Mouse (Mus musculus): ENCODE measurements around the gene Mms19. TPM values are rescaled to one million over a fixed set of nuclear protein-coding genes. Genes with fewer than 3 reads are reported as not detected.

Gene Mms19
- polyA plus RNA-seq, 1 experiment from 2014 or later, result 39.9 TPM

DNA sequence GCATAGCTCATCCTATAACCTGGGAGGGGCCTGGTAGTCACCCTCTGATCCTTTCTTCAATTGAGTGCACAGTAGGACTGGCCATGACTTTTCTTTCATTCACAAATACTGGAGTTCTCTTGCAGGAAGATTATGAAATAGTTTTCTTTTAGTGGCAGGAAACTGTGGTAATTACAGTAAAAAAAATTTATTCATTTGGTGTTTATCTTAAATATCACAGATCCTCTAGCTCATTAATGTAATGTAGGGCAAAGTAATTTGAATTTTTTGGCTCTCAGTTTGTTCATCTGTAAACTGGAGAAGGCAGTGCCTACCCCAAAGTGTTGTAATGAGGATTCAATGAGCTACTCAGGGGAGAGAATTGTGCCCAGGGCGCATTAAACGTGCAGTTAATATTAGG lies 12.0 kb upstream of the Mms19 start:
- H3K4me3 ChIP-seq (ENCODE audit: low read depth, low read length), result no peak overlapping the region
- no peak overlapping the region for H3K4me2 ChIP-seq (ENCODE audit: low read depth, low read length, severe bottlenecking)
- ATAC-seq (replicated peaks; ENCODE audit: low FRiP score) (no peak), DNase-seq (ENCODE audit: low spot score) (no peak)
- 84% methylated on average over 2 of the region's 2 CpGs for WGBS
- H3K9me3 ChIP-seq (ENCODE audit: control insufficient read depth, low read length), result no peaks in the 10 kb centered on the region
- no peak overlapping the region for H3K9ac ChIP-seq (ENCODE audit: low read length)
- no peaks in the 10 kb centered on the region for H3K36me3 ChIP-seq (ENCODE audit: control insufficient read depth, insufficient read depth, low read length)
- H3K4me1 ChIP-seq (replicated peaks; ENCODE audit: control insufficient read depth, insufficient read depth, low read length), result no peaks in the 10 kb centered on the region
- H3K27me3 ChIP-seq (ENCODE audit: control insufficient read depth, insufficient read depth, low read length), result no peaks in the 10 kb centered on the region
- H3K27ac ChIP-seq (ENCODE audit: low read depth, low read length), result no peak overlapping the region

DNA sequence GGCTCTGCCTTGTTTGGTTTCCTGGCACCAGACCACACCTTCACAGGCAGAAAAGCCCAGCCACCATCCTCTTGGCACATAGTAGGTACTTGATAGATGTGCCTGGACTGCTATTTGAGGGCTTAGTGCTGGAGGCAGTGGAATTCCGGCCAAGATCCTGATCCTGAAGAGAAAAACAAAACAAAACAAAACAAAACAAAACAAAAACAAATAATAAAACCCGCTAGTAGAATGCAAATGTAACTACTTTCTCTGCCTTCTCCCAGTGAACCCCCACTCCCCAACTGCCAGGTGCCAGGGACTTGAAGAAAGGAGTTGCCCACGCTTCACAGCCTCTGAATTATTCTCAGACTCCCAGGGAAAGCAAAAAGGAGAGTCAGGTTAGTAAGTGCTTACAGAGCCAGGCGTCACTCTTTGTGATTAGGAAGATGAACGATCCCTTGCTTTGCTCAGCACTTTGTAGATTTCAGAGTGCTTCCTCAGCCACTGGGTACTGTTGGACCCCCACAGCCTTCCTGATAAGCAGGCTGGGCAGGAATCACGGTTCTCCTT lies 11.0 kb upstream of the Mms19 start:
- 34% methylated on average over 6 of the region's 6 CpGs for WGBS
- DNase-seq (ENCODE audit: low spot score), result no peak
- H3K4me1 ChIP-seq (replicated peaks; ENCODE audit: control insufficient read depth, insufficient read depth, low read length), result no peaks in the 10 kb centered on the region
- no peak overlapping the region for H3K9ac ChIP-seq (ENCODE audit: low read length)
- no peak for ATAC-seq (replicated peaks; ENCODE audit: low FRiP score)
- no peak overlapping the region for H3K27ac ChIP-seq (ENCODE audit: low read depth, low read length)
- no peaks in the 10 kb centered on the region for H3K36me3 ChIP-seq (ENCODE audit: control insufficient read depth, insufficient read depth, low read length)
- no peaks in the 10 kb centered on the region for H3K27me3 ChIP-seq (ENCODE audit: control insufficient read depth, insufficient read depth, low read length)
- H3K4me3 ChIP-seq (ENCODE audit: low read depth, low read length), result no peak overlapping the region
- no peak overlapping the region for H3K4me2 ChIP-seq (ENCODE audit: low read depth, low read length, severe bottlenecking)
- H3K9me3 ChIP-seq (ENCODE audit: control insufficient read depth, low read length), result no peaks in the 10 kb centered on the region

DNA sequence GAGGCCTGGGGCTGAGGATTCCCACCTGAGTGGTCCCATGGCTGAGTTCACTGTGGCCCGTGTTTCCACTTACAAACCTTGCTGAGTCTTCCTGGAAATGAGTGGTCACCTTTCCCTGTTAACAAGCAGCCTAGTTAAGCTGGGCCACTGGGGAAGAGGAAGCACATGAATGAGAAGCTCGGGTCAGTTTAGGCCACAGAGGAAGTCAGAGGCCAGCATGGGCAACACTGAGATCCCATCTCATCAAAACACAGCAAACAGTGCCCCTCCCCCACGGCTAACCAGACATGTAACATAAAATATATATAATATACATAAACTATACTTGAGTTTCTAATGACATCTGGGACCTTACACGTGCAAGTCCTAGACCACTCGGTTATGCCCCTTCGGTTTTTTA lies 8.9 kb upstream of the Mms19 start:
- ATAC-seq (replicated peaks; ENCODE audit: low FRiP score) (no peak), DNase-seq (ENCODE audit: low spot score) (no peak)
- Histone ChIP-seq H3K4me3 (ENCODE audit: low read depth, low read length) (no peak overlapping the region), H3K4me1 (replicated peaks; ENCODE audit: control insufficient read depth, insufficient read depth, low read length) (no peaks in the 10 kb centered on the region), H3K27ac (ENCODE audit: low read depth, low read length) (no peak overlapping the region), H3K27me3 (ENCODE audit: control insufficient read depth, insufficient read depth, low read length) (no peaks in the 10 kb centered on the region), H3K4me2 (ENCODE audit: low read depth, low read length, severe bottlenecking) (no peak overlapping the region), H3K9me3 (ENCODE audit: control insufficient read depth, low read length) (no peaks in the 10 kb centered on the region), H3K36me3 (ENCODE audit: control insufficient read depth, insufficient read depth, low read length) (no peaks in the 10 kb centered on the region), H3K9ac (ENCODE audit: low read length) (no peak overlapping the region)
- 77% methylated on average over 6 of the region's 6 CpGs for WGBS

DNA sequence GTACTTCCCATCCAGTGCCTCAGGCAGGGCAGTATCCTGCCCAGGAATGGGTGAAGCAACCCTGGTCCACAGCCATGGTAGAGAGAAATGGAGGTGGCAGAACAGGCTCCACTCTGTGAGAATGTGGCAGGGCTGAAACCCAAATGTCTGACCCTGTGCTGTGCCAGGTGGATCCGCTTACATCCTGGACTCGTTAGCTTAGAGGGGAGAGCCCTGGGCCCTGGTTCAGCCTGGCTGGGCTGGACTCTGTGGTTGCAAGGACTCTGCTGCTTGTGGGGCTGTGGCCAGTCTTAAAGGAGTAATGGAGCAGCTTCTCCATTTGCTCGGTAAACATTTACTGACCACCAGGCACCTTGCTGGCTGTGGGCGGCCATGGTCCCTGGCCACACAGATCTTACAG lies 6.2 kb upstream of the Mms19 start:
- Histone ChIP-seq H3K27ac (ENCODE audit: low read depth, low read length) (no peak overlapping the region), H3K9me3 (ENCODE audit: control insufficient read depth, low read length) (no peaks in the 10 kb centered on the region), H3K9ac (ENCODE audit: low read length) (no peak overlapping the region), H3K4me1 (replicated peaks; ENCODE audit: control insufficient read depth, insufficient read depth, low read length) (peaks cover 6% of the 10 kb centered on the region), H3K27me3 (ENCODE audit: control insufficient read depth, insufficient read depth, low read length) (peaks cover 6% of the 10 kb centered on the region), H3K4me3 (ENCODE audit: low read depth, low read length) (no peak overlapping the region), H3K4me2 (ENCODE audit: low read depth, low read length, severe bottlenecking) (no peak overlapping the region), H3K36me3 (ENCODE audit: control insufficient read depth, insufficient read depth, low read length) (no peaks in the 10 kb centered on the region)
- ATAC-seq (replicated peaks; ENCODE audit: low FRiP score), result no peak
- 87% methylated on average over 4 of the region's 4 CpGs for WGBS
- no peak for DNase-seq (ENCODE audit: low spot score)

DNA sequence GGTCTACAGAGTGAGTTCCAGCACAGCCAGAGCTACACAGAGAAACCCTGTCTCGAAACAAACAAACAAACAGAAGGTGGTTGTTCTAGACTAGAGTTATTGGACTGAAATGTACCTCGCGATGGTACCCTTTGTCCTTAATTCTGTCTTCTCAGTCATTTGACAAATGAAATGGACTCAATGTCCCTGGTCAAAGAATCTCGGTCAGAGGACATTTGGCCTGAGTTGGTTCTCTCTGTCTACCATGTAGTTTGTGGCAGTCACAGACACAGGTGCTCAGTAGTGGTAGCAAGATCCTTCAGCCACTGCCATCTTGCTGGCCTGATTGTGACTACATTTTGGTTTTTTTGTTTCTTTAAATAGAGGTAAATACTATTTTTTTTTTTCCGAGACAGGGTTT lies 5.0 kb upstream of the Mms19 start:
- Histone ChIP-seq H3K4me3 (ENCODE audit: low read depth, low read length) (no peak overlapping the region), H3K9ac (ENCODE audit: low read length) (no peak overlapping the region), H3K4me2 (ENCODE audit: low read depth, low read length, severe bottlenecking) (no peak overlapping the region), H3K27ac (ENCODE audit: low read depth, low read length) (no peak overlapping the region), H3K27me3 (ENCODE audit: control insufficient read depth, insufficient read depth, low read length) (peaks cover 6% of the 10 kb centered on the region), H3K36me3 (ENCODE audit: control insufficient read depth, insufficient read depth, low read length) (no peaks in the 10 kb centered on the region), H3K4me1 (replicated peaks; ENCODE audit: control insufficient read depth, insufficient read depth, low read length) (peaks cover 6% of the 10 kb centered on the region), H3K9me3 (ENCODE audit: control insufficient read depth, low read length) (no peaks in the 10 kb centered on the region)
- WGBS, result 91% methylated on average over 5 of the region's 5 CpGs
- DNase-seq (ENCODE audit: low spot score) (no peak), ATAC-seq (replicated peaks; ENCODE audit: low FRiP score) (no peak)

DNA sequence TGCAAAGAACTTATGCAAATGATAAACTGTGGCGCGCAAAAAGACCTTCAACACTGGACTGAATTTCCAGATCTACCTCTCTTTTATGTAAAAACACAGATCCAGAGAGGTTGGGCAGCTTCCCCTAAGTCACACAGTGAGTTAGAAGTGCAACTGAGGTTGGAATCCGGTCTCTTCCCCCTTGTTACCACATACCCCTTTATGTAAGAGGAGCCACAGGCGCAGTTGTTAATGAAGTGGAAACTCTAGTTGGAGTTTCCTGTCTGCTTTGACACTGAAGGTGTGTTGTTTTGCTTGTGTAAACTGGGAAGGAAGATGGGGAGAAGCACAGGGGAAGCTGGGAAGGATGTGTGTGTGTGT lies 1.8 kb upstream of the Mms19 start:
- DNase-seq (ENCODE audit: low spot score) (no peak), ATAC-seq (replicated peaks; ENCODE audit: low FRiP score) (no peak)
- Histone ChIP-seq H3K9me3 (ENCODE audit: control insufficient read depth, low read length) (no peaks in the 10 kb centered on the region), H3K27ac (ENCODE audit: low read depth, low read length) (no peak overlapping the region), H3K36me3 (ENCODE audit: control insufficient read depth, insufficient read depth, low read length) (no peaks in the 10 kb centered on the region), H3K9ac (ENCODE audit: low read length) (peak overlapping the region; percentile 56), H3K4me3 (ENCODE audit: low read depth, low read length) (peak overlapping the region; percentile 67), H3K4me2 (ENCODE audit: low read depth, low read length, severe bottlenecking) (peak overlapping the region; percentile 100), H3K27me3 (ENCODE audit: control insufficient read depth, insufficient read depth, low read length) (peaks cover 6% of the 10 kb centered on the region), H3K4me1 (replicated peaks; ENCODE audit: control insufficient read depth, insufficient read depth, low read length) (peaks cover 6% of the 10 kb centered on the region)
- under 1% methylated on average over 4 of the region's 4 CpGs for WGBS

DNA sequence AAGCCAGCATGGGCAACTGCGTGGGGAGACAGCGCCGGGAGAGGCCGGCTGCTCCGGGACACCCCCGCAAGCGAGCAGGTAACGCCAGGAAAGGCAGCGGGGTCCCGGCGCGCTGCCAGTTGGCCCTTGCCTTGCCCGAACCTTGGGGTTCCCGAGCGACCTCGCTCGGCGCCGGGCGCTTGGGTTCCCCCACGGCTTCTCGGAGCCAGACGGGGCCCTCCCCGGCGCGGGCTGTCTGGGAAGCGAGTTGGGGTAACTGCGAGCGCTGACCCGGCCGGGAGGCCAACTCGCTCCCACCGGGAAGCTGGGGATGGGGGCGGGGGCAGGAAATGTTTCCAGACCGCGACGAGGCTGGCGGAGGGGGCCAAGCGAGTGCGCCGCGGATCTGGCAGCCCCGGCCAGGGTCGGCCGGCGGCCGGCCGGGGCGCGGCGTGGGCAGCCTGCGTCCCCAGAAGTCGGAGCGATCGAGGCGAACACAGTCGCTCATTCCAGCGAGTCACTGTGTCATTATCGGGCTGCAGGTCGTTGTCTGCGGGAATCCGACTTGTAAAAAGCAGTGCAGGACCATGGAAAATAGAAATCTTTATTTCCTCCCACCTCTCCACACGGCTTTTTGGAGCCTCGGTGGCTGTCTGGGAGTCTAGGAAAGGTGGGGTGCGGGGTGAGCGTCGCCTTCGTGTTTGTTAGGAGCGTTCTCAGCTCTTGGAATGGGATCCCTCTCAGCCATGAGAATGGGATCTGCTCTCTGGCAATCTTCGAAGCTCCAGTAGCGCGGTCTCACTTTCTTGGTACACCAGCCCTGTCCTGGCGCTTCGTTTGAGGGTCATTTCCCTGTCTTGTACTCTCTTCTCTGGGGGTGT lies 1.2 kb upstream of the Mms19 start:
- DNase-seq (ENCODE audit: low spot score) (peak; percentile 54), ATAC-seq (replicated peaks; ENCODE audit: low FRiP score) (no peak)
- H3K4me2 ChIP-seq (ENCODE audit: low read depth, low read length, severe bottlenecking), result peak overlapping the region; percentile 100
- no peak overlapping the region for H3K27ac ChIP-seq (ENCODE audit: low read depth, low read length)
- WGBS, result under 1% methylated on average over 74 of the region's 74 CpGs
- peaks cover 6% of the 10 kb centered on the region for H3K4me1 ChIP-seq (replicated peaks; ENCODE audit: control insufficient read depth, insufficient read depth, low read length)
- peaks cover 6% of the 10 kb centered on the region for H3K27me3 ChIP-seq (ENCODE audit: control insufficient read depth, insufficient read depth, low read length)
- peak overlapping the region; percentile 56 for H3K9ac ChIP-seq (ENCODE audit: low read length)
- no peaks in the 10 kb centered on the region for H3K9me3 ChIP-seq (ENCODE audit: control insufficient read depth, low read length)
- H3K36me3 ChIP-seq (ENCODE audit: control insufficient read depth, insufficient read depth, low read length), result no peaks in the 10 kb centered on the region
- peak overlapping the region; percentile 67 for H3K4me3 ChIP-seq (ENCODE audit: low read depth, low read length)

DNA sequence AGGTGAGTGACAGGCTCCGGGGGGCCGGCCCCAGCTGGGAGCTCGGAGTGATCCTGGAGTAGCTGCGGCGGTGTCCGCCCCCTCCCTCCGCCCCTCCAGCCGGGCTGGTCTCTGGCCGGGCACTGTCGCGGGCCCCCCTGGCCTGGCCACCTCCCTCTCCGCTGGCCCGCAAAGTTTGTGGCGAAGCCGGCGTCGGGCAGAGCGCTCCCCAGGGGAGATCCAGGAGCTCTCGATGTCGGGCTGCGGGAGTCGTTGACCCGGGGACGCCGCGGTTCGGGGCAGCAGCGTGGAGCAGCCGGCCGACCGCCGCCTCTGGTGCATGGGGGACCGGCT lies 604 bp upstream of the Mms19 start, which contains the start of gene Ubtd1:
Gene Ubtd1, plus strand, starts transcription at position 169 of the 333 bp plus-strand sequence.
- WGBS, result under 1% methylated on average over 29 of the region's 33 CpGs
- DNase-seq (ENCODE audit: low spot score), result no peak
- no peaks in the 10 kb centered on the region for H3K36me3 ChIP-seq (ENCODE audit: control insufficient read depth, insufficient read depth, low read length)
- no peaks in the 10 kb centered on the region for H3K9me3 ChIP-seq (ENCODE audit: control insufficient read depth, low read length)
- peak within 1 kb of the TSS; percentile 63 for H3K27ac ChIP-seq (ENCODE audit: low read depth, low read length)
- peak within 1 kb of the TSS; percentile 67 for H3K9ac ChIP-seq (ENCODE audit: low read length)
- no peak for ATAC-seq (replicated peaks; ENCODE audit: low FRiP score)
- H3K4me1 ChIP-seq (replicated peaks; ENCODE audit: control insufficient read depth, insufficient read depth, low read length), result peaks cover 6% of the 10 kb centered on the region
- H3K27me3 ChIP-seq (ENCODE audit: control insufficient read depth, insufficient read depth, low read length), result peaks cover 6% of the 10 kb centered on the region
- peak within 1 kb of the TSS; percentile 100 for H3K4me2 ChIP-seq (ENCODE audit: low read depth, low read length, severe bottlenecking)
- H3K4me3 ChIP-seq (ENCODE audit: low read depth, low read length), result peak within 1 kb of the TSS; percentile 67

DNA sequence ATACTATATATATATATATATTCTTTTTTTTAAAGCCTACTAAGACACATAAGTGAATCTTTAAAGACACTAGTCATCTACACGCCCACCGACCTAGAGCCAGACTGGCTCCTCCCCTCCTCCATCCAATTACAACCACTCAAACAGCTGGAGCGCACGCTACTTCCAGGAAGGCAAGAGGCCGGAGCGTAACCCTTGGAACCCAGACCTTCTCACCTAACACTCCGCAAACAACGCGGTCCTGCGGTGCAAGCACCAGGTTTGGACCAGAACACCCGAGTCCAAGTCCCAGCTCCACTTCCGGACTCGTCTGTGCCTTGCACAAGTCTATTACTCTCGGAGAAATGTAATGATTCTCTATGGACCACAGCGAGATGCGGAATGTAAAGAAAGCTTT lies 537 bp downstream of the Mms19 start:
- Histone ChIP-seq H3K27ac (ENCODE audit: low read depth, low read length) (peak overlapping the region; percentile 63), H3K9me3 (ENCODE audit: control insufficient read depth, low read length) (no peaks in the 10 kb centered on the region), H3K9ac (ENCODE audit: low read length) (peak overlapping the region; percentile 67), H3K4me2 (ENCODE audit: low read depth, low read length, severe bottlenecking) (peak overlapping the region; percentile 84), H3K27me3 (ENCODE audit: control insufficient read depth, insufficient read depth, low read length) (peaks cover 6% of the 10 kb centered on the region), H3K4me1 (replicated peaks; ENCODE audit: control insufficient read depth, insufficient read depth, low read length) (peaks cover 6% of the 10 kb centered on the region), H3K36me3 (ENCODE audit: control insufficient read depth, insufficient read depth, low read length) (no peaks in the 10 kb centered on the region), H3K4me3 (ENCODE audit: low read depth, low read length) (peak overlapping the region; percentile 67)
- WGBS, result under 1% methylated on average over 16 of the region's 16 CpGs
- DNase-seq (ENCODE audit: low spot score) (peak; percentile 66), ATAC-seq (replicated peaks; ENCODE audit: low FRiP score) (peak; percentile 18)

All from forebrain, embryonic 11.5 days (tissue).